Mouse (Mus musculus): ENCODE data around the gene Dus3l. TPM values are rescaled to one million over a fixed set of nuclear protein-coding genes. Genes with fewer than 3 reads are reported as not detected.

Gene Dus3l
- total RNA-seq, 2 experiments from 2014 or later = 60.9 to 66.3 TPM

DNA sequence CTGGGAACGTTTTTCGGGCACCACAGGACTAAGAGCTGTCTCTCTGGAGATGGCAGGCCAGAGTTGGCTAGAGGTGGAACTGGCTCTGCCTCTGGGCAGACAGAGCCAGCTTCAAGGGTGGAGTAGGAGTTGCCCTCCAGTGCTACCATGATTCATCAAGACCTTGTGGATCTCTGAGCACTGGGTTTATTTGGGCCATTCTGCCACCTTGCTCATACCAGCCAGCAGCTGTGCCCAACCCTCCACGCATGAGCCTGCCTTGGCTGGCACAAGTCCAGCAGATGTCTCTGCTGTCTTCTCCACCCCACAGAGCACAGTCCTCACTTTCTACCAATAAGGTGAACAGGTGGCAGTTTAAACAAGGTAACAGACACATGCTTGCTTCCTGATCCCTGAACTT lies 24.3 kb downstream of the Dus3l start:
- DNase-seq (ENCODE audit: low spot score in 2 of 2) = no peak

DNA sequence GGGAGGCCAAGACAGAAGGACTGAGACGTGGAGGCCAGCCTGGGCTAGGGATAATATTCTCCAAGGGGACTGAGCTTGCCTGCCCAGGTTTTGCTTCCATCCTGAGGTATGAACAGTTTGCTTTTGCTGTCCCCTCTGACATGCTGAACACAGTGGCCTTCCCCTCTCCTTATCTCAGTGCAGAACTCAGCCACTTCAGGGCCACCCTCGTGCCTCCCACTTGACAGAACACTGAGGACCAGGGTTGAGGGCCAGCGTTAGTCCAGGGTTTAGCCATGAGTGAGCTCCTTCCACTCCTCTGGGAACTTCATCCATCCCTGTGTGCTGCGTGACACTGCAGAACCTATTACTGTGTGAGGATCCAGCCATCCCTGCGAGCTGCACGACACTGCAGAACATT lies 24.7 kb downstream of the Dus3l start:
- no peak for DNase-seq (ENCODE audit: low spot score in 2 of 2)

DNA sequence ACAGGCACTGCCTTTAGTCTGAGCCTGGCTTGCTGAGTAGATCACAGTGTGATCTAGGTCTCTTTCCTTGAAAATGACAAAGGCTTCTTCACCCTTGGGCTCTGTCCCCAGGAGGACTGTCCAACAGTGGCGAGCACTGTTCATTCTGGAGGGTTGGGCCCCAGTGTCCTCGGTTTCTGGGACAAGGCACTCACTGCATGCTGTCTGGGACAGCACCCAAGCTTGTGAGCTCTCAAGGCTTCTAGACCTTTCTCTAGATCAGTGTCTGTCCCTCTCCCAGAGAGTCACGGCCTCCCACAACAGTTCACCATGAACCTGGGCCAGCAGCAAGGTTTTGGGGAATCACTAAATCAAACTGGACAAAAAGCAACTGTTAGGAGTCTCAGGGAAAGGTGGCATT lies 28.0 kb downstream of the Dus3l start:
- no peak for DNase-seq (ENCODE audit: low spot score in 2 of 2)

GRCm38 (mm10) chr17:56793614-56794319 lies 29.2 kb downstream of the Dus3l start:
- DNase-seq (ENCODE audit: low spot score in 2 of 2) = no peak

- DNase-seq (ENCODE audit: low spot score in 2 of 2) = no peak
Observed at GRCm38 (mm10) chr17:56799276-56799675, 34.7 kb downstream of the Dus3l start.

GRCm38 (mm10) chr17:56802065-56802464 lies 37.5 kb downstream of the Dus3l start:
- DNase-seq (ENCODE audit: low spot score in 2 of 2) = no peak

DNA sequence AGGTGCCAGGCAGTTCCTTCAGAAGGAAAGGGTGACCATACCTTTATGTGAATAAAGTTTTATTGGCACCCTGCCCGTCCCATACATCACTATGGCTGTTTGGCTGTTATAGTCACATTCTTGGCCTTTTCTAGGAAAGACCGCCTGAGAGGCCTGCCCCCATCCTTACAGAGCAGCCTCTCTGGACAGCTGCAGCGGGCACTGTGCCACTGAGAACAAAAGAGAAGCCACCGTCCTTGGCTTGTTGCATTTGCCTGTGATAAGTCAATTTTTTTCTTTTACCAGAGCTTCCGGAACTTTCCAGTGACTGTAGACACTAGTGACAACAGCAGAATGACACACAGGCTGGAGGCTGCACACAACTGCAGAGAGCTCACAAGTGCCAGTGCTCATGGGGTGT lies 40.4 kb downstream of the Dus3l start:
- no peak for DNase-seq (ENCODE audit: low spot score in 2 of 2)

- DNase-seq (ENCODE audit: low spot score in 2 of 2) = no peak
Observed at GRCm38 (mm10) chr17:56805784-56806183, 41.2 kb downstream of the Dus3l start.

GRCm38 (mm10) chr17:56808518-56808917 lies 44.0 kb downstream of the Dus3l start:
- peak; percentile 79 to 88 for DNase-seq (ENCODE audit: low spot score in 2 of 2)

DNA sequence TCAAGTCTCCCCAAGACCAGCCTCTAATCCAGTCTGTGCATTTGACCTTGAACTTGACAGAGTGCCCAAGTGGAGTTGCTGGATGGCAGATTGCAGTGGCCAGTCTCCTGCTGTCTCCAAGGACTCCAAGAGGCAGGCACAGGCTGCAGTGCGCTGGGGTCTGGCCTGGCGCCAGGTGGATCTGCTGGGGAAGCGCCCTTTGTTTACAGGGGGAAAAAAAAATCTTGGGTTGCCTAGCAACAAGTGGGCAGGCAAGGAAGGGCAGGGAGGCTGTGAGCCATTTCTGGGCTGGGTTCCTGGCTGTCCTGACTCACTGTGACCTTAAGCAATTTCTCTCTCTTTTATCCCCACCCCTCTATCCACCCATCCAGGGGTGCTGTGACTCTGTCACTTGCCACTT lies 45.7 kb downstream of the Dus3l start:
- peak; percentile 75 to 89 for DNase-seq (ENCODE audit: low spot score in 2 of 2)

DNA sequence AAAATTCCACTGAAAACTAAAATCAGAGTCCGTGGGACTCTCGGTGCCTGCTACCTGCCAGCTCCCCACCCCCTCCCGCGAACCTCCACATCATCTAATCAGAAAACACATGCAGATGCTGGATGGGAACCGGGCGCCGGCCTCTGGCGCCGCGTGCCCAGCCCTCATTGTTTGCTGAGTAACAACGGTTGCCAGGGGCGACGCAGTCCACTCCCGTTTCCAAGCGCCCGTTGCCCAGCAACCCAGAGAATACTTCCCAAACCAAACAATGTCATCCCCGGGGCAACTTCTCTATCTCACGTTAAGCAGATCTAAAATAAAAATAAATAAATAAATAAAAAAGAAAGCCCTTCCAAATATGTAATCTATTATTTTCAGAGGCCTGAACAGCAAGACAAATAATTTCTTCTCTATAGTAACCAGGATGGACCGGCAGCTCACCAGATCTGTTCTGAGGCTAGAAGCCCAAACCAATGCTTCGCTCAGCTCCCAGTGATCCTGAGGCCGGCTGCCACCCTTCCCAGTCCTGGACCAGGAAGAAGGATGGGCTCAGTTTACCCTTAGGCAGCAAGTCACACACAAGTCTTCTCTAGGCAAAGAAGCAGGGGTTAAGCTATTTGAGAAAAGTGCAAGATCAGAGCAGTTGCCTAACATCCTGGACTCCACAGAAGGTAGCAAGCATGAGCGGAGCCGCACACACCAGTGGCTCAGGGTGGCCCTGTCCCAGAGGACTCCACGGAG lies 49.9 kb downstream of the Dus3l start:
- peak; percentile 76 to 91 for DNase-seq (ENCODE audit: low spot score in 2 of 2)

GRCm38 (mm10) chr17:56815057-56815345 lies 50.4 kb downstream of the Dus3l start:
- DNase-seq (ENCODE audit: low spot score in 2 of 2) = no peak

- no peak for DNase-seq (ENCODE audit: low spot score in 2 of 2)
Observed at GRCm38 (mm10) chr17:56818067-56818636, 53.6 kb downstream of the Dus3l start.

GRCm38 (mm10) chr17:56819032-56819545 lies 54.5 kb downstream of the Dus3l start:
- no peak for DNase-seq (ENCODE audit: low spot score in 2 of 2)

Other genes with a start within 250 kb of the Dus3l start
- 1 to 10 TPM; 1.9 to 2.1 TPM for gene Gm20219, start 210.4 kb upstream of the Dus3l start, total RNA-seq (2021)
- 100 to 1,000 TPM; 127 TPM for gene Safb2, start 180.2 kb upstream of the Dus3l start, total RNA-seq (2021)
- gene Safb, start 179.9 kb upstream of the Dus3l start, total RNA-seq (2021) = 100 to 1,000 TPM; 131 to 147 TPM
- 100 to 1,000 TPM; 151 to 160 TPM for gene 2410015M20Rik, start 155.0 kb upstream of the Dus3l start, total RNA-seq (2021)
- gene Rpl36, start 151.3 kb upstream of the Dus3l start, total RNA-seq (2021) = 100 to 1,000 TPM; 403 to 409 TPM
- gene Lonp1, start 137.9 kb upstream of the Dus3l start, total RNA-seq (2021) = 10 to 100 TPM; 65.4 to 68.3 TPM
- under 1 TPM; 0.48 to 0.86 TPM for gene Catsperd, start 136.6 kb upstream of the Dus3l start, total RNA-seq (2021)
- 10 to 100 TPM; 83.9 to 85.3 TPM for gene Ranbp3, start 91.5 kb upstream of the Dus3l start, total RNA-seq (2021)
- gene Ndufa11, start 47.0 kb upstream of the Dus3l start, total RNA-seq (2021) = 100 to 1,000 TPM; 220 to 270 TPM
- gene Vmac, start 46.7 kb upstream of the Dus3l start, total RNA-seq (2021) = 10 to 100 TPM; 10.4 to 12.5 TPM
- gene Nrtn, start 7.2 kb upstream of the Dus3l start, total RNA-seq (2021) = 1 to 10 TPM; 2.1 to 3.0 TPM
- gene Prr22, start 5.5 kb downstream of the Dus3l start, total RNA-seq (2021) = under 1 TPM; 0.35 to 0.57 TPM
- 1 to 10 TPM; 3.0 to 4.2 TPM for gene Rfx2, start 66.3 kb downstream of the Dus3l start, total RNA-seq (2021)
- not detected for gene Acsbg2, start 109.7 kb downstream of the Dus3l start, total RNA-seq (2021)
- under 1 TPM; 0.24 to 0.28 TPM for gene 1700061G19Rik, start 110.7 kb downstream of the Dus3l start, total RNA-seq (2021)
- gene Mllt1, start 170.7 kb downstream of the Dus3l start, total RNA-seq (2021) = 10 to 100 TPM; 59.6 to 64.8 TPM
- not detected for gene Acer1, start 217.4 kb downstream of the Dus3l start, total RNA-seq (2021)
- 10 to 100 TPM; 56.1 to 58.3 TPM for gene Clpp, start 225.5 kb downstream of the Dus3l start, total RNA-seq (2021)
- gene Alkbh7, start 232.6 kb downstream of the Dus3l start, total RNA-seq (2021) = 10 to 100 TPM; 18.2 to 22.3 TPM
- gene Pspn, start 235.3 kb downstream of the Dus3l start, total RNA-seq (2021) = not detected
- gene Gtf2f1, start 246.5 kb downstream of the Dus3l start, total RNA-seq (2021) = 10 to 100 TPM; 51.0 to 56.0 TPM
- under 1 TPM in 1 of 2 experiments, not detected in 1; 0.28 TPM for gene Gm17949, start 246.7 kb downstream of the Dus3l start, total RNA-seq (2021)